Mouse (Mus musculus) adrenal gland, postnatal 4 days (tissue): ENCODE measurements around the gene Vstm4. TPM values are rescaled to one million over a fixed set of nuclear protein-coding genes. Genes with fewer than 3 reads are reported as not detected.

Experiments used
- DNase-seq, 2 experiments: peaks; one replicate each; pipeline ENCODE4 v3.0.0; 2021 to 2022; ENCODE audit warnings: low spot score in 2 of 2, mixed read lengths in 2 of 2
- total RNA-seq, 2 experiments: library from RNA; stranded (reverse); gene quantifications; 2 replicates each; pipeline ENCODE4 v1.2.3; 2021

The Vstm4 gene
- total RNA-seq, 2 experiments from 2014 or later: 35.3 to 40.6 TPM

DNA sequence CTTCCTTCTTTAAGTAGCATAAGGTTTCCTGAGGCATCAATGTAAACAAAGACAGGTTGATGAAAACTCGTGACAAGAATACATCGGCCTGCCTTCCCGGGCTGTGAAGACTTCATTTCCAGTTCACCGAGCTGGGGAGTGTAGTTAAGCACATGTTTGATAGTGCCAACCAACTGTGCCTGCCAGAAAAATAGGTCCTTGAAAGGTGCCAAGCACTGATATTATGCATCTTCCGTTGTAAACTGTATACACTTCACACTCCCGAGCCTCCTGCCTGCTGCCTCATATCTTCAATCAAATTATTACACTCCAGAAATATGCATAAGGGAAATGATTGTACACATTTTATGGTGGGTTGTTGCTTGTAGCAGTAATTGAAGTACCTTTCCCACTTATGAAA lies 77.5 kb downstream of the Vstm4 start:
- DNase-seq: no peak

GRCm38 (mm10) chr14:32939217-32939616 lies 82.7 kb downstream of the Vstm4 start:
- no peak for DNase-seq

DNA sequence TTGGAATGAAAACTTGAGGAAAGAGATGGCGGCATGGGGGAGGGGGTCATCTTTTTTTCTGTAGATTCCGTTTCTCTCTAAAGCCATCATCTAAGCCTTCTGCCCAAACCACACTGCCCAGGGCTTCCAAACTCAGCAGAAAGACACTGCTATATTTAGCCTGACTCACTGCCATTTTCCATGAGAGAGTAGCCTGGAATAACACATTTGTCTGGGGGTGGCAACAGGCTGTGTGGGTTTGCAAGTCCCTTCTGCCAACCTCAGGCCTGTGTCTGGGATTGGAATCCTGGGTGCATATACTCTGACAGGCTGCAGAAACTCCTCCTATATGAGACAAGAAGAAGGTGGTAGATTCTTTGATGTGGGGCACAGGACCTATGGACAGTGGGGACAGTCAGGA lies 91.0 kb downstream of the Vstm4 start:
- DNase-seq: no peak

DNA sequence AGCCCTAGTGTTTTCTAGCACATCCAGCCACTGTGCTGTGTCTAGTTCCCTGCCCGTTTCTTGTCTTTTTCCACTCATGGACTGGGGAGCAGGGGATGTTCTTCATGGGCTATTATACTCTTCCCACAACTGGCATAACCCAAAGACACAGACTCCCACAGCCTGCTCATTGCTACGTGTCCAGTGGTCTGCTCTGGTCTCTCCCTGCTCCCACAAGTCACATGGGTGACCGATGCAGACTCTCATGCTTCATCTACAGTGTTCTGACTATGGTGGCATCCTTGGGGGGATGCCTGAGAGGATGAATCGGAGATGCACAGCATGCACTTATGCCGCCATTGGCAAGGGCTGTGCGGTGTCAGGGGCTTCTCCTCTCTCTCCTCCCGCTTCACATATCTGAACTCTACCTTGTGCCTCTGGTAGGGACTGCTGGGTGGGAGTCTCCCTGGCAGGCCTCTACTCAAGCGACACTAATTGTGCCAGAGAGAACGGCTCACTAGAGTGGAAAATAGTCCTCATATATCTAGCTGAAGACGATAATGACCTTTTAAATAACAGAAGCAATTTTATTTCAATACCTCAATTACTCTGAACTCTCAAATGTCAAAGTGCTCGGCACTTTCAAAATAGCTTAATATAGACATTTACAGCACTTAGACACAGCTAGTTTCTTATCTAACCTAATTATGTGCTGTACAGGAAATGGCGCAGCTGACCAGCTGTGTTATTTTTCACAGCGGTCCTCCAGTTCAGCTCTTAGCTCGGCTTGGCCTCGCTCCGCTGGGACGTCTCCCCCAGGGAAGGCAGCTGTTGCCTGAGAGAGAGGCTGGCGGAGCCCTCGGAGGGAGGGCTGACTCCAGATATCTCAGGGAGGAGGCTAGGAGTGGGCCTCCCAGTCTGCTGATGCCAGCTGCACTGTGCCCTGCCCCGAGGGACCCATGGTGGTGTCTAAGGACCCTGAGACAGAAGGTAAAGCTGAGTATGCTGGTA lies 94.1 kb downstream of the Vstm4 start:
- DNase-seq: no peak

DNA sequence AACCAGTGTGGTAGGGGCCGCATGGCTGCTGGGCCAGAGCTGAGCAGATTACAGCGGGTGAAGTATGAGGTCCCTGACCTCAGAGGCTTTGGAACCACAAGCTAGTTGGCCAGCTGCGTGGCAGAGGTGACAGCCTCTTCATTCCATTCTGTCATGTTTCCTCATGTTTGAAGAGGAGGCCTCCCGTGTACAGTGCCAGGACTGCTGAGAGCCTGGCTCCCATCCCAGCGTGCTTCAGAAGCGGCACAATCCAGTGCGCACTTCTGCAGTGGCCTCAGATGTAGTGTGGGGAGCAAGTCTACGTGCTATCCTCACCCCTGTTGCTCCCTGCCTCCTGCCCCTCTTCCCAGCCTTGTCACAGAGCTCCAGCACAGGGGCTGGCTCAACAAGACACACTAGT lies 99.9 kb downstream of the Vstm4 start:
- no peak for DNase-seq

GRCm38 (mm10) chr14:32958671-32959070 lies 102.1 kb downstream of the Vstm4 start:
- no peak for DNase-seq

GRCm38 (mm10) chr14:32960481-32960880 lies 103.9 kb downstream of the Vstm4 start:
- peak; percentile 25 to 42 for DNase-seq

DNA sequence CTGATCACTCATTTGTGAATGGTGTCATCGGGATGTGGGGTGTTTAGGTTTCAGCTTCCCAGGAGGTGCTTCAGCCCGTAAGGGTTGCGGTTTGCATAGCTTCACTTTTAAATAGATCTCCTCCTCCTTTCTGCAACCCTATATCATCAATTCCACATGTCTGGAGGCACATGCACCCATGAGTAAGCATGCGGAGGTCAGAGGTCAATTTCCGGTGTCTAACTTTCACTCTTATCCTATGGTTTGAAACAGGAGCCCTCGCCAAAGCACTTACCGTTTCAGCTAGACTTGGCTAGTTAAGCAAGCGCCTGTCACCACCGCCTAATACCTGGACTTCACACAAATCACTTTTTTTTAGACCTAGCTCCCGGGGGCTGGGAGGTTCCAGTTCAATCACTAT lies 108.2 kb downstream of the Vstm4 start:
- no peak for DNase-seq

GRCm38 (mm10) chr14:32970700-32971099 lies 114.1 kb downstream of the Vstm4 start:
- no peak for DNase-seq

DNA sequence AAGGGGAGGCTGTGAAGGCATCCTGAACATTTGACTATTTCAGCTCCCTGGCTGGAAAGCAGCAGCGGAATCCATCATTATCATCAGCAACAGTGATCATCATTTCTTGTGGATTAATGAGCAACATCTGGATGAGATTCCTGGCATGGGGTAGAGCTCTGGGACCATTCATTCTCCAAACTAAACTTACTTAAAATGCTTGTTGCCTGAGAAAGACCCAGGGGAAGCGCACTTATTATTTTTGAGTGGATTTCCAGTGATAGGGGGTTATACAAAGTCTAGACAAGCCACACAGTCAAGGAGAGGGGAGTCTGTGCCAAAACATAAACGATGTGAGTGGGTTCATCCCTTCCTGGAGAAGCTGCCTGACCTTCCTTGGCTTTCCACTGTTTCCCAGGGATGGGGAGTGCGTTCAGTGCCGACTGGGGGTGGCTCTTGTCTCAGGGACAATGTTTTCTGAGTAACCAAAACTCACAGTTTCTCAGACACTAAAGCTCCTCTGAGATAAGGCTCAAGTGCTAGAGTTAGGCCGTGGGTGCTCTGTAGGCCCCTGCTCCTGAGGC lies 127.7 kb downstream of the Vstm4 start:
- no peak for DNase-seq

- DNase-seq: no peak
Observed at GRCm38 (mm10) chr14:32986659-32987058, 130.1 kb downstream of the Vstm4 start.

Other genes starting within 250 kb of the Vstm4 start
- gene 3425401B19Rik, start 171.5 kb upstream of the Vstm4 start, total RNA-seq: 1 to 10 TPM; 1.5 to 4.6 TPM
- gene Tmem273, start 70.8 kb upstream of the Vstm4 start, total RNA-seq: 1 to 10 TPM in 1 of 2 experiments, under 1 TPM in 1; 0.73 to 1.2 TPM
- not detected for gene Fam170b, start 22.8 kb upstream of the Vstm4 start, total RNA-seq
- under 1 TPM; 0.39 to 0.73 TPM for gene Lrrc18, start 134.6 kb downstream of the Vstm4 start, total RNA-seq